Mouse (Mus musculus) neutrophil, adult 5-6 weeks (primary cell): Measurements from ENCODE around the gene F3. TPM values are rescaled to one million over a fixed set of nuclear protein-coding genes. Genes with fewer than 3 reads are reported as not detected.

Source experiments
- ATAC-seq: fragments of 151-379, 151-347 bp; 2 replicates; pipeline ENCODE4 v1.8.0; 2017; ENCODE audit warnings: mild to moderate bottlenecking, moderate TSS enrichment; ENCODE audit not compliant: insufficient number of reproducible peaks, poor library complexity, low FRiP score, severe bottlenecking; ENCODE audit errors: extremely low read depth
- total RNA-seq: library from RNA; stranded (forward); fragments of 200-1000 nt; gene quantifications from 2 replicates; pipeline ENCODE4 v1.2.3, GENCODE M21; 2017

The F3 gene
- total RNA-seq, 1 experiment from 2014 or later = 0.58 TPM

- ATAC-seq = no peak
Measured at GRCm38 (mm10) chr3:121703155-121703879, 20.0 kb upstream of the F3 start.

- ATAC-seq = no peak
Measured at GRCm38 (mm10) chr3:121703880-121704243, 19.5 kb upstream of the F3 start.

DNA sequence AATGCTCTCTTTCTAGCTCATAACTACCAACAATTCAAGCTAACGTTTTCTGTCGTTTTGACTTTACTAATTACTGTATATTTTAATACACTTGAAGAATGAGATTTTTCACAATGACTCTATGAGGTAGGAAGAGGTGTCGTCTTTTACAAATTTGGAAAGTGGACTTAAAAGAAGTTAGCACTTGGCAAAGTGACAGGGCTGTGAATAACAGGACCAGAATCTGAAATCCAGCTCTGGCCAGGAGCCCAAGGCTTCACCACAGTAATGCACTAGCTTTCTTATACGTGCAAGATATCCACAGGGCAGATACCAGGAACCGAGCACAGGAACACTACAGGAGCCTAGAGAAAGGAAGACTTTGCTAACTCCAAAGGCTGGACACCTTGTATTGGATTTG, 17.2 kb upstream of the F3 start:
- no peak for ATAC-seq

GRCm38 (mm10) chr3:121707106-121707505, 16.2 kb upstream of the F3 start:
- no peak for ATAC-seq

DNA sequence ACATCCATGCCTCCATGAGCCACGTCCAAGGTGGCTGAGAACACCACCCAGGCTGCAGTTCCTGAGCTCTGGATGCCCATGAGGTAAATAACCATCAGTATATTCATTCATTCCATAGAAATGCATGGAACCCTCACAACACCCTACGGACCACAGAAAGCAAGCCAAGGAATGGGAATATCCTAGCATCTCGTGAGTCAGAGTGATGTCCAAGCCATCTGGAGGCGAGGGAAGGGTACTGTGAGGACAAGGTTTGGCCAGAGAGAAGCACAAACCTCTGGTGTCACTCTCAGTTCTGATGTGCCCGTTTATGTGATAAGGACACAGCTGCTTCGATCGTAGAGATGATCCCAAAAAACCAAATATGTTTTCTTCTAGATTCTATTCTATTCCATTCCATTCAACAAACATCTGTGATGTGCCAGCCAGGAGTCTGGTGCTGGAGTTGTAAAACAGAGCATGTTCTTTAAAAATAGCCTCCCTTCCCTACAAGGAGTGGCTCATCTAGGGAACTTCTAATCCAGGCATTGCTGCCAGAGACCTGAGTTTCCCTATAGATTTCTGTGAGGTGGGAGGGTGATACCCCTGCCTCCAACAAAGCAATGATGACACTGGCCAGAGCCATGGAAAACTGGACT, 12.3 kb upstream of the F3 start:
- ATAC-seq = no peak

GRCm38 (mm10) chr3:121712222-121712621, 11.1 kb upstream of the F3 start:
- no peak for ATAC-seq

DNA sequence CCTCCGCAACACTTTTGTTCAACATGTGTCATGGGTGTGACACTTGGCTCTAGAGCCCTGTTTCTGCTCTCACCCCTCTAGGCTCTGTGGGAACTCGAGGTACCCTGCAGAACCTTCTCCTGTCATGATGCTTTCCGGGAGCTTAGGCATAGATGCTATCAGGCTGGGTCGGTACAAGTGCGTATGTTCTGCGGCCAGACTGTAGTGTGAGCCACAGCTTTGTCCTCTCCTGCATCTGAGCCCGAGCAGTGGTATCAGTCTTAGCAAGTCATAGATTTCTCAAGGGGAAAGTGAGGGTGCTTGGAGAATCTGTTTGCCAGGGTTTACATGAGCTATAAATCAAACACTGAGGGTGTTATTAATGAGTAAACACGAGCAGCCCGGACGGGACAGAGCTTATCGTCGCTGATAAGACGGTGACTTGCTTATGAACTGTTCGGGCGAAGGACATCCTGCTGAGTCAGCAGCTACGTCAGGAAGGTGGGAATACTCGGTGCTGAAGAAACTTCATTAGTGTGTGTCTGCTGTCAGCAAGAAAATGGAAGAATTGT, 10.1 kb upstream of the F3 start:
- ATAC-seq = no peak

GRCm38 (mm10) chr3:121713816-121714215, 9.5 kb upstream of the F3 start:
- no peak for ATAC-seq

GRCm38 (mm10) chr3:121714461-121714860, 8.9 kb upstream of the F3 start:
- ATAC-seq = no peak

DNA sequence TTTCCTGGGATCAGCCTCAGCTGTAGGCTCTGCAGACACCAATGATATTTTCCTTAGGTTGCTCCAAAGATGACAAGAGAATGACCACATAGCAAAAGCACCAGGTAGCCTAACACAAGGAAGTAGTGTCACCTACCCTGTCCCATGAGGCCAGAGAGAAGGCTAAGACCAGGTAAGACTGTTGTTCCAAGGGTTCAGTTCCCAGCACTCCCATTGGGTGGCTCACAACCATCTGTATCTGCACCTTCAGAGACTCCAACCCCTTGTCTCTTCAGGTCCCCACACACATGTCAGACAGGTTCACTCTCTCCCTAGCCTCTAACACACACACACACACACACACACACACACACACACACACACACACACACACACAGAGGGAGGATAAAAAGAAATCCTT, 8.0 kb upstream of the F3 start:
- ATAC-seq = no peak

GRCm38 (mm10) chr3:121715741-121716459, 7.4 kb upstream of the F3 start:
- no peak for ATAC-seq

- ATAC-seq = no peak
Measured at GRCm38 (mm10) chr3:121716480-121716879, 6.9 kb upstream of the F3 start.

DNA sequence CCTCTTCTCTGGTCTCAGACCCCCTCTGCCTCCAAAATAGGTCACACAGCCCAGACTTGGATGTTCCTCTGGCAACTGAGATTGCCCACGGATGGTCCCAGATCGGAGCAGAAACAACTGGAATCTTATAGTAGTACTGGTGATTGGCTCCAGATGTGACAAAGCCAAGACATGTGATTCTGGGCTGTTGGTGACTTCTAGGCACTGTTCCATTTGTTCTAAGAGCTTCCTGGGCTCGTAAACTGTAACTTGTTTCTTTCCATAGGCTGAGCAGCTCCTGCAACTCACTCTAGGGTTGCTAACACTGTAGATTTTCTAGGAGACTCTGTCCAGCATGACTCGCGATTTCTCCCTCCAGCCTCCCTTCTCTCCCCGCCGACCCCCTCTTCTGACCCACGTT, 4.7 kb upstream of the F3 start:
- ATAC-seq = no peak

- no peak for ATAC-seq
Measured at GRCm38 (mm10) chr3:121719701-121720100, 3.6 kb upstream of the F3 start.

DNA sequence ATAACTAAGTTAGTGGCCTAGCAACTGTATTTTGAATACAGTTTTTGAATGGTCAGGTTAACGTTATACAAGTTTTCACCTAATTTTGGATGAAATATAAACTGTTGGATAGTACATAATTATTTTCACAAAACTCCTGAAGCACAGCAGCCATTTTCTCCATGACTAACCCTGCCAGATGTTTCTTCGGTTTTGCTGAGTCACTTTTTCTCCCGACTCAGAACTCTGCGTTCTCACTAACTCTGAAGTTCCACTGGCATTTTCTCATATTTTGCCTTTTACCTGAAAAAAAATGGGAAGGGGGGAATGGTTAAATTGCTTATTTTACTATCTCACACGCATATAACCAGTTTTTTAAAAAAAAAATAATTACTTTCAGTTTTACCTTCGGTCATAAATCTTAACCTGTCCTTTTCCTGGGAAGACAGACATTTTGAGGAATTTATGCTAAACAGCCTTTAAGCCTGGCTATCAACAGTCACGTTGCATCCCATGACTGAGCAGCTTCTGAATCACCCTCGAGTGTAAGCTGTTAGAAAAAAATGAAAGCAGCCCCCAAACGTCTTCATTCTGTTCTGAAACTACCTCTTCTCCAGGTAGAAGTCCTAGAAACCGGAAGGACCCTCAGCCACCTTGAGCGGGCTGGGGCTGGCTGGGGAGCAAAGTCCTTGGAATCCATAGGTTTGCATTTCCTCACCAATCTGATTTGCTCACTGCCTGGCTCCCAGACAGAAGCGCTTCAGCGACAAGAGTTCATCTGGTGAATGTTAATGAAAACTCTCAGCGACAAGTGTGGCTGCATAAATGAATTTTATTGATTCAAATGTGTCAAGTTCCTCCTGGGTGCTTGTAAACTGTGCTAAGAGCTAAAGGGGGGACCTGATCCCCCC, 2.3 kb upstream of the F3 start:
- no peak for ATAC-seq

DNA sequence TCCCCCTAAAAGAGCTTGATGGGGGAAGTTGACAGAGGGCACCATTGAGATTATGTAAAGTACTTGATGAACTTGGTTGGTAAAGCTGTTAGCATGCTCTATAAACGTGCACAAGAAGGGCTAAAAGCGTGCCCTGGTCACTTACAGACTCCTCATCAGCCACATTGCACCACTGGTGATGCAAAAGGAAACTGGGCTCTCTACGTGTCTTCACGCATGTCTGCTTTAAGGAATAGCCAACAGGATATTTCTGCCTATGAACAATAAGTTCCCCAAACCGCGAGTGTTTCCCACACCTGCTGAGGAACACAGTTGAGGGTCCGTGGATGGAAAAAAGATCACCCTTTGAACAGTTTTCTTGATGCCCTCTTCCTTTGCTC, 1.7 kb upstream of the F3 start:
- no peak for ATAC-seq

DNA sequence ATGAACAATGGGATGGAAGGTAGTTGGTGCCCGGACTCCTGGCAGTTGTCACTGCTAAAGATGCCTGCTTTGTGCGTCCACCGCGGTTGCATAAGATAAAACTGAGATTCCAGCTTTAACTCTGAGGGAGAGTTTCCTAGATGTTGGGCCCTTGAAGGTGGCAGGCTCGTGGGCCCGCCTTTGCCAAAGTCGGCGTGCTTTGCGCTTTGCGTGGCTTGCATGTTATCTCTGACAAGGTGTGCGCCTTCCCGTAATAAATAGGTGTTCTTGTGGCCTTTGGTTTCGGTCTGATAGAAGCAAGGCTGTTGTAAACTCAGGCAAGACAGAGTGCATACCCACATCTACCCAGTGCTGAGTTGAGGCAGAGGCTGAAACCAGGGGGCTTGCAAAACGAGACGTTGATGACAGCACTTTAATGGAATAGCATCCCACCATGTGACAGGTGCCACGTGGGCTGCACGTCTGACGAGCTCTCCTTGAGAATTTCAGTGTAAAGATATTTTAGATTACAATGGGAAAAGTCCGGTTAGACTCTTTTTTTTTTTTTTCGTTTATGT, 709 bp downstream of the F3 start:
- ATAC-seq = no peak

GRCm38 (mm10) chr3:121724553-121724952, 1.2 kb downstream of the F3 start:
- ATAC-seq = no peak

GRCm38 (mm10) chr3:121725651-121726050, 2.3 kb downstream of the F3 start:
- no peak for ATAC-seq
